Mouse (Mus musculus): ENCODE results near the gene Scnm1. TPM values are rescaled to one million over a fixed set of nuclear protein-coding genes. Genes with fewer than 3 reads are reported as not detected.
A peak's percentile ranks its signal among the peaks of the same experiment; 100 is the strongest.

The Scnm1 gene
- 10 to 100 TPM; 30.6 to 38.6 TPM for total RNA-seq (2021)
- long read RNA-seq, experiment 1, transcript Scnm1-201 (7 exons, 1,054 nt) = major isoform, 7 of 16 reads
- long read RNA-seq, experiment 1, partial matches to known transcripts = 2 of 16 reads
- long read RNA-seq, experiment 1, other reads (novel, unspliced or antisense) = 3 of 16 reads
- long read RNA-seq, experiment 2, transcript Scnm1-201 (7 exons, 1,054 nt) = major isoform, 12 of 25 reads
- long read RNA-seq, experiment 2, partial matches to known transcripts = 1 of 25 reads
- long read RNA-seq, experiment 2, other reads (novel, unspliced or antisense) = 8 of 25 reads

- peak; percentile 91 for DNase-seq
These were observed at the start of gene Scnm1, which contains the start of gene Lysmd1 for GRCm38 (mm10) chr3:95133680-95134101. Scnm1 (minus strand) TSS chr3:95134011. Lysmd1 (plus strand) TSS chr3:95134088.

- DNase-seq = peak; percentile 33
These were observed 48.0 kb upstream of the Scnm1 start for GRCm38 (mm10) chr3:95181841-95182240.

- DNase-seq = no peak
These were observed 46.1 kb upstream of the Scnm1 start for GRCm38 (mm10) chr3:95179890-95180289.

- no peak for DNase-seq
These were observed 45.1 kb upstream of the Scnm1 start for GRCm38 (mm10) chr3:95178948-95179347.

DNA sequence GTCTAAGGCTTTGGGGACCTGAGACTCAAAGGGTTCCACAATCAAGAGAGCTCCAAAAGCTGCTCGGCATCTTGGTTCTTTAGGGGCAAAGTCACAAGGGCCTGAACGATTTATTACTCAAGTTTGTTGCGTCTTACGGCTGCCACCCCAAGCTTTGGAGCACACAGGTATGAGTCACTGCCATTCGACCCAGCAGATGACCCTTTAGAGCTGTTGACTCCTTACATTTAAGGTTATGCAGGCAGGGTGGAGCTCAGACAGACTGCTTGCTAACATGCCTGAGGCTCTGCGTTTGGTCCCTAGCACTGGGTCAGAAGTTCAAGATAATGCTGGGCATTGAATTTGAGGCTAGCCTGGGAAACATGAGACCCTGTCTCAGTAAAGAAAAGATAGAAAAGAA lies 43.8 kb upstream of the Scnm1 start:
- no peak for DNase-seq

GRCm38 (mm10) chr3:95176500-95176899 lies 42.7 kb upstream of the Scnm1 start:
- DNase-seq = no peak

DNA sequence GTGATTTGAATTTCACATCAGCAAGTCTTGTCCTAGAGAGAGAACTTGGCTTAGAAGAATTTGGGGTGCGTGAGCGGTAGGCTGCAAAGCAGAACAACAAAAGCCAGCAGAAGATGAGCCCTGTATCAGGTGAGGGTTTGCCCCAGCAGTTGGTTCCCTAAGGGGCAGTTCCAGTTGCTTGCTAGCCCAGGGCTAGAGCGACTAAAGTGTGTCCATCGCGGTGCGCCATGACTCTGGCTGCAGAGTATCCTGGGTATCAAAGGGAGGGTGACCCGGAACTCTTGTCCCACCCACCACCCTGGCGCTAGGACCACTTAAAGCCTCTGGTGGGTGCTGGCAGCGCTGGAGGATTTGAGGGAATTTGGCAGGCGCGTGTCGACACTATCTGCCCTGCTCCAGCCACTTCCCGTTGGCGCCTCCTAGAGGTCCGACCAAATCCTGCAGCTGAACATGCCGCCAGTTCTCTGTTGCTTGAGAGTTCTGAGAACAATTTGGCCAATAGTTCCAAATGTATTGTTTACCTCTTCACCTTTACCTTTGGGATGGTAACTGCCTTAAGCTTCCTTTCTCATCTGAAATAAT lies 40.3 kb upstream of the Scnm1 start:
- DNase-seq = peak; percentile 93

GRCm38 (mm10) chr3:95173256-95173949 lies 39.6 kb upstream of the Scnm1 start:
- peak; percentile 47 for DNase-seq

GRCm38 (mm10) chr3:95172526-95173255 lies 38.9 kb upstream of the Scnm1 start:
- no peak for DNase-seq

DNA sequence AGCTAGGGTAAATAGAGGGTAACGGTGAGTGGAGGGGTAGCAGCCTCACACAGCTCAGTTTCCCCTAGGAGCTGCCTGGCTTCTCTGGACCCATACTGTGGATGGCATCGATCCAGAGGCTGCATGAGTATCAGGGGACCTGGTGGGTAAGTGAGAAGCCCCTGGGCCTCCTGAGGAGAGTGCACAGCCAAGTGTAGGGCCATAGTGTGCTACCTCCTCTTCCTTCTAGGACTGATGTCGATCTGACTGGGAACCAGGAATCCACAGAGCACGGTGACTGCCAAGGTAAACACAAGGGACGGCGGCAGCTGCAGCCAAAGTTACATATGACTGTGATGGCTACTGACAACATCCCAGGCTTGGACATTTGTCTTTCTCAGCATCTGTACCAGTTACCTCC lies 37.3 kb upstream of the Scnm1 start:
- DNase-seq = no peak

DNA sequence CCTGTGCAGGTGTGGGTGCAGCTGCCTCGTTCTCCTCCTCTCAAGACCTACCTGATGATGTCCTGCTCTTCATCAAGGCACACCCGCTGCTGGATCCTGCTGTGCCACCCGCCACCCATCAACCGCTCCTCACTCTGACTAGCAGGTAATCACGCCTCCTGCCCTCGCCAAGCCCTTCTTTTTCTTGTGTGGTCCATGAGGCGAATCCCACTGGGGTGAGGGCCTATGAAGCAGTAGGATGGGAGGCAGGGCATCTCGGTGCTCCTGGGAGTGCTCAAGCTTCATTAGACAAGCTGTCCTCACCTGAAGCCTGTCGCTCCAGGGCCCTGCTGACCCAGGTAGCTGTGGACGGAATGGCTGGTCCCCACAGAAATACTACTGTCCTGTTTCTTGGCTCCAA lies 36.2 kb upstream of the Scnm1 start:
- no peak for DNase-seq

DNA sequence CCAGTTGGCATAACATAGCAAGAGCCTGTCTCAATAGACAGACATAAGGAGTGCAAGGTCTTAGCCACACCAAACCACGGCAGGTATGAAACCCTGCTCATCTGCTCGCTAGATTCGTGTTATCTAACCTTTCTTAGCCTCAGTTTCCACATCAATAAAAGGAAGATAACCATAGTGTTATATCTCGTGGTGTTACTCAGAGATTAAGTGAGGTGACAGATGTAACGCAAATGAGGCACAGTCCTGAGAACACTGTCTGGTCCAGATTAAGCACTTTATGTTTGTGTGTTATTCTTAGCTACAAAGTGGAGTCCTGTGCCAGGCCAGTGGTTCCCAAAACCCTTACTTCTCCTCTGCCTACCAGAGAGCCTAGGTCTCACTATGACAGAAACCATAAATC lies 31.0 kb upstream of the Scnm1 start:
- DNase-seq = no peak

- DNase-seq = no peak
These were observed 30.4 kb upstream of the Scnm1 start for GRCm38 (mm10) chr3:95164256-95164550.

- no peak for DNase-seq
These were observed 29.8 kb upstream of the Scnm1 start for GRCm38 (mm10) chr3:95163419-95164255.

- no peak for DNase-seq
These were observed 28.5 kb upstream of the Scnm1 start for GRCm38 (mm10) chr3:95162345-95162628.

GRCm38 (mm10) chr3:95161618-95162344 lies 28.0 kb upstream of the Scnm1 start:
- no peak for DNase-seq

GRCm38 (mm10) chr3:95161041-95161551 lies 27.3 kb upstream of the Scnm1 start:
- no peak for DNase-seq

DNA sequence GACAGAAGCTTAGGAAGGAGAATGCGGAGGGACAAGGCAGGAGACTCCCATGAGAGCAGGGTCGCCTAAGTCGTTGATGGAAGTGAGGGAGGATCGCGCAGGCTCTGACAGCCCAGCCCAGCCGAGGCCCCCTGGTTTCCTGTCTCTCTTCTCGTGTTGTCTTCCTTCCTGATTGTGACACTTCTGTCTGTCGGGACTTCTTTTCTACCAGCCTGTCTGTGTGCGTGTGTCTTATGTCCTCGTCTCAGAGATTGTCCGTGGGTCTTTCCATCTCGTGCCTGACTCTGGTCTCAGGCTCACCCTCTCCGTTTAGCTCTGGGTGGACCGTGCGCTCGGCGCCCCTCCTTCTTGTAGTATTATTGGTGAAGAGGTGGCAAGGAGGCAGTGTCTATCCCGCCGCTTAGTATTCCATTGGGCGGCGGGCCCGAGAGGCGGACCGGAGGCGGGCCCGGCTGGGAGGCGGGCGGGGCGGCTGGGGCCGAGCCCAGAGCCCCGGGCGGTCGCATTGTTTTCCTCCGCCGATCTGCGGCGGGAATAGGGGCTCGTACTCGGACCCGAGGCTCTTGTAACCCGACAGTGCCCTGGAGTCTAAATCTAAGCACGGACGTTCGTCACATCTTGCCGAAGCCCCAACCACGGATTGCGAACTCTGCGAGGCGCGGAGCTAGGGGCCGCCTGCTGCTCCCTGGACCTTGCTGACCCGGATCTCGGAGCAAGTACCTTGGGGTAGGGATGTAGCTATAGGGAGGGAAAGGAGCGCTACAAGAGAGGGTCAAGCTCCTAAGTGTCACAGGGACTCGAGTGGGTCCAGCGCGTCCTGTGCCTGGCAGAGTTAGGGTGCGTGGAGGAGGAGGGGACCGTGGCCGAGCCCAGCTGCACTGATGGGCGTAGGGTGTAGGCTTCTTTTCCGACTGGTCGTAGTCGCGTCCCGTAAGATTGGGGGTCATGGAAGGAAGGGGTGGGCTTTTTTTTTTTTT lies 26.5 kb upstream of the Scnm1 start, which contains the start of gene Sema6c:
Sema6c (plus strand) TSS at position 471 of the 977 bp plus-strand sequence.
- peak; percentile 94 for DNase-seq

- DNase-seq = no peak
These were observed 25.7 kb upstream of the Scnm1 start for GRCm38 (mm10) chr3:95159511-95159986.

DNA sequence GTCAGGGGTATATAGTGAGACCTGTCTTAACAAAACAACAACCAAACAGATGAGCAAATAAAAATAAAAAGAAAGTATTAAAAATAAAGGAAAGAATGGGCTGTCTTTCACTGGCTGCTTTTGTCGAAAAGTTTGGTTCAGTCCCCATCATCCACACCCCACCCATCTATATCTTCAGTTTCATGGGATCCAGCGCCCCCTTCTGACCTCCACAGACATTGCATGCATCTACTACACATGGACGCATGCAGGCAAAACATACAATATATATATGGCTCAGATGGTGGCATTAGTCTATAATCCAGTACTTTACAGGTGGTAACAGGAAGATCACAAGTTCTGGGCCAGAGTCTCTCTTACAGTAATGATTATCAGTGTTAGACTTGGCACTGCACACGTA lies 20.1 kb upstream of the Scnm1 start:
- DNase-seq = peak; percentile 53
